Mouse (Mus musculus) midbrain, postnatal 0 days (tissue): ENCODE measurements around the gene Theg. TPM values are rescaled to one million over a fixed set of nuclear protein-coding genes. Genes with fewer than 3 reads are reported as not detected.
A peak's percentile ranks its signal among the peaks of the same experiment; 100 is the strongest.

Source experiments
- ATAC-seq: fragments of 200-750 bp; cut with Nextera tagmentation; 2 replicates; pipeline ENCODE4 v1.8.0; 2017; ENCODE audit warnings: moderate number of reproducible peaks, mild to moderate bottlenecking, moderate TSS enrichment, moderate library complexity; ENCODE audit not compliant: low FRiP score
- DNase-seq: peaks from one replicate; pipeline ENCODE4 v3.0.0-alpha.2; 2015; ENCODE audit warnings: low spot score
- H3K27ac ChIP-seq: fragments of 300-500 bp; sonication (generic); 2 replicates; pipeline ENCODE4 v1.5.1; 2014; ENCODE audit warnings: low read depth, mild to moderate bottlenecking, low read length, mixed read lengths
- H3K27me3 ChIP-seq: fragments of 300-500 bp; sonication (generic); 2 replicates; pipeline ENCODE4 v1.6.1; 2014; ENCODE audit warnings: low read length, control low read depth, mixed read lengths; ENCODE audit not compliant: insufficient read depth
- H3K36me3 ChIP-seq: fragments of 300-500 bp; sonication (generic); 2 replicates; pipeline ENCODE4 v1.6.1; 2014; ENCODE audit warnings: low read length, control low read depth, mixed read lengths; ENCODE audit not compliant: insufficient read depth
- H3K4me1 ChIP-seq: fragments of 300-500 bp; sonication (generic); 2 replicates; pipeline ENCODE4 v1.6.1; 2014; ENCODE audit warnings: mild to moderate bottlenecking, control low read depth, antibody characterized with exemption, low read length, mixed read lengths; ENCODE audit not compliant: insufficient read depth
- H3K4me2 ChIP-seq: fragments of 300-500 bp; sonication (generic); 2 replicates; pipeline ENCODE4 v1.6.1; 2014; ENCODE audit warnings: low read depth, mild to moderate bottlenecking, low read length, mixed read lengths; ENCODE audit not compliant: poor library complexity, severe bottlenecking
- H3K4me3 ChIP-seq: fragments of 300-500 bp; sonication (generic); 2 replicates; pipeline ENCODE4 v1.5.1; 2014; ENCODE audit warnings: low read depth, mild to moderate bottlenecking, low read length, moderate library complexity
- H3K9ac ChIP-seq: fragments of 300-500 bp; sonication (generic); replicated peaks from 2 replicates; pipeline ENCODE4 v1.6.1; 2014; ENCODE audit warnings: mild to moderate bottlenecking, low read length, moderate library complexity, mixed read lengths; ENCODE audit not compliant: poor library complexity, severe bottlenecking
- H3K9me3 ChIP-seq: fragments of 300-500 bp; sonication (generic); 2 replicates; pipeline ENCODE4 v1.6.1; 2016; ENCODE audit warnings: low read length, control low read depth
- CTCF ChIP-seq: IDR thresholded peaks from 2 replicates; pipeline ENCODE4 v1.5.1; 2016; ENCODE audit warnings: antibody characterized with exemption, mild to moderate bottlenecking
- WGBS: fragments of 180-500 bp; shearing (Covaris S2); extraction: QIAGEN DNeasy Blood & Tissue Kit; methylation state at CpG from one replicate; pipeline ENCODE4 v1.1.7; 2014; 5-methylcytosine and 5-hydroxymethylcytosine counted together
- polyA plus RNA-seq: library from polyadenylated mRNA; unstranded; fragments of >200 nt; fragmentation: Nextera tagmentation; extraction: Ambion mirVana; gene quantifications from 2 replicates; pipeline ENCODE4 v1.2.1, GENCODE M21; 2015
- total RNA-seq: library from RNA; depleted of rRNA; stranded (reverse); fragments of >200 nt; gene quantifications from 2 replicates; pipeline ENCODE4 v1.2.3, GENCODE M21; 2014

Theg gene
- total and polyA plus RNA-seq, 2 experiments from 2014 or later, result not detected

GRCm38 (mm10) chr10:79559716-79560115 lies 27.4 kb downstream of the Theg start:
- no peak overlapping the region for H3K9ac ChIP-seq
- no peaks in the 10 kb centered on the region for H3K9me3 ChIP-seq
- TF ChIP-seq CTCF, result no peak
- H3K27ac ChIP-seq, result no peak overlapping the region
- ATAC-seq (no peak), DNase-seq (no peak)
- no peak overlapping the region for H3K4me2 ChIP-seq
- WGBS, result 88% methylated on average over 2 of the region's 2 CpGs
- H3K36me3 ChIP-seq, result no peaks in the 10 kb centered on the region
- H3K4me3 ChIP-seq, result no peak overlapping the region
- H3K4me1 ChIP-seq, result no peaks in the 10 kb centered on the region; the same call in 1 of the 2 replicates
- H3K27me3 ChIP-seq, result no peaks in the 10 kb centered on the region

- no peak overlapping the region for H3K4me2 ChIP-seq
- H3K4me3 ChIP-seq, result no peak overlapping the region
- DNase-seq, result no peak
- no peaks in the 10 kb centered on the region for H3K27me3 ChIP-seq
- no peak for TF ChIP-seq CTCF
- H3K9ac ChIP-seq, result no peak overlapping the region
- H3K9me3 ChIP-seq, result no peaks in the 10 kb centered on the region
- peaks cover 8% of the 10 kb centered on the region for H3K4me1 ChIP-seq
- no peaks in the 10 kb centered on the region for H3K36me3 ChIP-seq
- no peak overlapping the region for H3K27ac ChIP-seq
- no peak for ATAC-seq
- 94% methylated on average over 5 of the region's 5 CpGs for WGBS
Observed at GRCm38 (mm10) chr10:79557496-79557895, 29.6 kb downstream of the Theg start.

- H3K4me2 ChIP-seq, result no peak overlapping the region
- no peak overlapping the region for H3K27ac ChIP-seq
- H3K4me1 ChIP-seq, result peaks cover 8% of the 10 kb centered on the region
- ATAC-seq, result no peak
- H3K4me3 ChIP-seq, result no peak overlapping the region
- no peak overlapping the region for H3K9ac ChIP-seq
- no peaks in the 10 kb centered on the region for H3K9me3 ChIP-seq
- H3K27me3 ChIP-seq, result no peaks in the 10 kb centered on the region
- DNase-seq, result no peak
- no peak for TF ChIP-seq CTCF
- 92% methylated on average over 5 of the region's 5 CpGs for WGBS
- H3K36me3 ChIP-seq, result no peaks in the 10 kb centered on the region
Observed at GRCm38 (mm10) chr10:79556951-79557350, 30.2 kb downstream of the Theg start.

- no peak for ATAC-seq
- 24% methylated on average over 7 of the region's 7 CpGs for WGBS
- no peak for TF ChIP-seq CTCF
Observed at GRCm38 (mm10) chr10:79555238-79555724, 31.9 kb downstream of the Theg start.

GRCm38 (mm10) chr10:79554330-79555237 lies 32.5 kb downstream of the Theg start, which contains the start of gene Mier2:
Gene Mier2 (minus strand): TSS chr10:79555199.
- H3K27me3 ChIP-seq, result no peaks in the 10 kb centered on the region
- TF ChIP-seq CTCF, result no peak
- ATAC-seq (peak; percentile 87), DNase-seq (peak; percentile 78)
- H3K4me1 ChIP-seq, result peaks cover 8% of the 10 kb centered on the region
- no peaks in the 10 kb centered on the region for H3K9me3 ChIP-seq
- H3K36me3 ChIP-seq, result peaks cover 7% of the 10 kb centered on the region
- H3K9ac ChIP-seq, result peak within 1 kb of the TSS; percentile 75
- 1% methylated on average over 59 of the region's 108 CpGs for WGBS
- peak within 1 kb of the TSS; percentile 87 for H3K4me3 ChIP-seq
- H3K27ac ChIP-seq, result no peak within 1 kb of the TSS; the same call in 1 of the 2 replicates
- peak within 1 kb of the TSS; percentile 87 for H3K4me2 ChIP-seq

More at GRCm38 (mm10) chr10:79555238-79555724, 31.9 kb downstream of the Theg start:
- H3K4me2 ChIP-seq, result peak overlapping the region; percentile 87
- H3K4me3 ChIP-seq, result peak overlapping the region; percentile 87
- no peaks in the 10 kb centered on the region for H3K27me3 ChIP-seq
- no peaks in the 10 kb centered on the region for H3K9me3 ChIP-seq
- DNase-seq, result no peak
- no peak overlapping the region; the same call in 1 of the 2 replicates for H3K27ac ChIP-seq
- peaks cover 8% of the 10 kb centered on the region for H3K4me1 ChIP-seq
- H3K36me3 ChIP-seq, result no peaks in the 10 kb centered on the region
- H3K9ac ChIP-seq, result peak overlapping the region; percentile 75

GRCm38 (mm10) chr10:79553691-79554090 lies 33.4 kb downstream of the Theg start:
- Histone ChIP-seq H3K36me3 (peaks cover 16% of the 10 kb centered on the region), H3K4me2 (peak overlapping the region; percentile 87), H3K9me3 (no peaks in the 10 kb centered on the region), H3K4me3 (peak overlapping the region; percentile 87), H3K4me1 (peaks cover 8% of the 10 kb centered on the region), H3K27ac (no peak overlapping the region), H3K27me3 (no peaks in the 10 kb centered on the region), H3K9ac (peak overlapping the region; percentile 75)
- 35% methylated on average over 10 of the region's 10 CpGs for WGBS
- DNase-seq, result no peak
- no peak for TF ChIP-seq CTCF
- no peak for ATAC-seq
